ENCODE assay signal across 8 mouse cellular contexts in the genomic region with DNA sequence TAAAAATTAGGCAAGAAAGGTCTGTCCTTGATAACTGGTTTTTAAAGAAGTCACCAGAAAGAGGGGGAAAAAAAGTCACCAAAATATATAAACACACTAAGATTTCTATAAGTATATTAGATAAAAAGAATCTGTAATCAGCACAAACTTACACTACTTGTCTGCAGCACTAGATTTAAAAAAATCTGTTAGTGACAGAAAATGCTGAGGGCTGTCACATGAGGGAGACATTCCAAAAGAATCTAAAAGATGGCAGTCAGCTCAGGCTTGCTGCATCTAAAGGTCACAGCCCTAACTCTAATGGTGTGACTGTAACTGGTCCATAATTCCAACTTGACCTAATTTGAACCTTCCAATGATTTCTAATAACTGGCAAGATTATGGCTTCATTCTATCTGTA. TPM values are rescaled to one million over a fixed set of nuclear protein-coding genes. Genes with fewer than 3 reads are reported as not detected.
DNase-seq lines count a peak whose midpoint lies in the region; ATAC-seq lines count a peak whose summit lies in the region.

No protein-coding gene starts in this region.

- no peak for DNase-seq in heart, adult 18-20 months
- DNase-seq in 3T3-L1 (ENCODE audit: low read depth, low spot score) = peak; percentile 40
- no peak for DNase-seq in forebrain, embryonic 14.5 days (ENCODE audit: low spot score)
- DNase-seq in embryo, embryonic 10.5 days (ENCODE audit: low spot score) = no peak
- no peak for DNase-seq in adrenal gland, postnatal 36 days

- H3K27me3 ChIP-seq in heart, embryonic 12.5 days (replicated peaks) = no peaks in the 10 kb centered on the region
- H3K27me3 ChIP-seq in forebrain, embryonic 14.5 days (replicated peaks; ENCODE audit: control insufficient read depth, insufficient read depth, low read length) = no peaks in the 10 kb centered on the region
- no peaks in the 10 kb centered on the region for H3K27me3 ChIP-seq in liver, embryonic 16.5 days (ENCODE audit: control insufficient read depth, insufficient read depth, low read depth, low read length)

- no peaks in the 10 kb centered on the region for H3K9me3 ChIP-seq in heart, embryonic 12.5 days (replicated peaks)
- H3K9me3 ChIP-seq in forebrain, embryonic 14.5 days (replicated peaks; ENCODE audit: control insufficient read depth, low read length) = no peaks in the 10 kb centered on the region
- no peaks in the 10 kb centered on the region for H3K9me3 ChIP-seq in liver, embryonic 16.5 days (replicated peaks; ENCODE audit: control insufficient read depth, low read length)

- peak overlapping the region; percentile 29 for H3K4me3 ChIP-seq in heart, embryonic 12.5 days
- H3K4me3 ChIP-seq in forebrain, embryonic 14.5 days (ENCODE audit: low read depth, low read length) = no peak overlapping the region
- peak overlapping the region; percentile 98 for H3K4me3 ChIP-seq in liver, embryonic 16.5 days (ENCODE audit: low read depth, low read length)

- H3K4me2 ChIP-seq in heart, embryonic 12.5 days = peak overlapping the region; percentile 52
- H3K4me2 ChIP-seq in forebrain, embryonic 14.5 days (ENCODE audit: low read length) = peak overlapping the region; percentile 95
- H3K4me2 ChIP-seq in liver, embryonic 16.5 days (ENCODE audit: low read depth, low read length) = peak overlapping the region; percentile 64

- H3K4me1 ChIP-seq in heart, embryonic 12.5 days (replicated peaks) = peaks cover 54% of the 10 kb centered on the region
- H3K4me1 ChIP-seq in forebrain, embryonic 14.5 days (ENCODE audit: control insufficient read depth, insufficient read depth, low read length) = peaks cover 21% of the 10 kb centered on the region
- H3K4me1 ChIP-seq in liver, embryonic 16.5 days (ENCODE audit: control insufficient read depth, low read depth, low read length) = peaks cover 47% of the 10 kb centered on the region

- ATAC-seq in heart, embryonic 12.5 days (ENCODE audit: insufficient number of reproducible peaks, low FRiP score) = no peak
- no peak for ATAC-seq in forebrain, embryonic 14.5 days
- ATAC-seq in liver, embryonic 16.5 days (ENCODE audit: low read depth) = no peak
- ATAC-seq in granulocyte monocyte progenitor cell, adult 5-6 weeks (replicated peaks; ENCODE audit: poor library complexity, severe bottlenecking) = no peak

- no peak overlapping the region for H3K27ac ChIP-seq in heart, embryonic 12.5 days (ENCODE audit: poor library complexity, severe bottlenecking)
- no peak overlapping the region for H3K27ac ChIP-seq in forebrain, embryonic 14.5 days (ENCODE audit: low read depth, low read length)
- H3K27ac ChIP-seq in liver, embryonic 16.5 days (ENCODE audit: low read length) = peak overlapping the region; percentile 99

- peaks cover 11% of the 10 kb centered on the region for H3K36me3 ChIP-seq in heart, embryonic 12.5 days
- peaks cover 1% of the 10 kb centered on the region for H3K36me3 ChIP-seq in forebrain, embryonic 14.5 days (ENCODE audit: control insufficient read depth, insufficient read depth, low read length)
- H3K36me3 ChIP-seq in liver, embryonic 16.5 days (ENCODE audit: control insufficient read depth, insufficient read depth) = peaks cover 8% of the 10 kb centered on the region

- no peak overlapping the region for H3K9ac ChIP-seq in heart, embryonic 12.5 days
- peak overlapping the region; percentile 89 for H3K9ac ChIP-seq in forebrain, embryonic 14.5 days (ENCODE audit: low read length)
- peak overlapping the region; percentile 99 for H3K9ac ChIP-seq in liver, embryonic 16.5 days (ENCODE audit: low read depth, low read length)

RNA-seq across cellular contexts. Expression of gene Fam104a, which starts 2.0 kb away (rescaled TPM):
- 53.0 and 53.3 TPM in 2 replicates for polyA plus RNA-seq in heart, embryonic 12.5 days (2016; fragmentation: Nextera tagmentation; extraction: Ambion mirVana)
- 10 to 100 TPM; 16.0 to 16.7 TPM for total RNA-seq in heart, adult 18-20 months (2021)
- polyA plus RNA-seq in forebrain, embryonic 14.5 days (2014; fragmentation: Nextera tagmentation; extraction: Ambion mirVana) = 53.2 and 53.7 TPM in 2 replicates
- 38.9 and 39.2 TPM in 2 replicates for polyA plus RNA-seq in liver, embryonic 16.5 days (2015; fragmentation: Nextera tagmentation; extraction: Ambion mirVana)
- 10 to 100 TPM; 32.0 to 39.7 TPM for total RNA-seq in adrenal gland, postnatal 36 days (2021)
- total RNA-seq in granulocyte monocyte progenitor cell, adult 5-6 weeks (2014; fragmentation: Nextera tagmentation) = 14.4 and 15.6 TPM in 2 replicates
- 17.6 and 25.0 TPM in 2 replicates for total RNA-seq in granulocyte monocyte progenitor cell, adult 5-6 weeks (2017)

RNA-seq across cellular contexts. Expression of gene D11Wsu47e, which starts 2.2 kb away (rescaled TPM):
- 19.0 and 20.7 TPM in 2 replicates for polyA plus RNA-seq in heart, embryonic 12.5 days (2016; fragmentation: Nextera tagmentation; extraction: Ambion mirVana)
- 1 to 10 TPM; 7.0 to 7.8 TPM for total RNA-seq in heart, adult 18-20 months (2021)
- polyA plus RNA-seq in forebrain, embryonic 14.5 days (2014; fragmentation: Nextera tagmentation; extraction: Ambion mirVana) = 27.0 and 28.4 TPM in 2 replicates
- polyA plus RNA-seq in liver, embryonic 16.5 days (2015; fragmentation: Nextera tagmentation; extraction: Ambion mirVana) = 7.6 and 7.8 TPM in 2 replicates
- total RNA-seq in adrenal gland, postnatal 36 days (2021) = 10 to 100 TPM; 13.4 to 18.7 TPM
- total RNA-seq in granulocyte monocyte progenitor cell, adult 5-6 weeks (2014; fragmentation: Nextera tagmentation) = 10.4 and 28.3 TPM in 2 replicates
- total RNA-seq in granulocyte monocyte progenitor cell, adult 5-6 weeks (2017) = 6.4 and 19.0 TPM in 2 replicates

RNA-seq across cellular contexts. Expression of gene Cpsf4l, which starts 27.8 kb away (rescaled TPM):
- polyA plus RNA-seq in heart, embryonic 12.5 days (2016; fragmentation: Nextera tagmentation; extraction: Ambion mirVana) = not detected in 2 replicates
- total RNA-seq in heart, adult 18-20 months (2021) = not detected
- not detected in 2 replicates for polyA plus RNA-seq in forebrain, embryonic 14.5 days (2014; fragmentation: Nextera tagmentation; extraction: Ambion mirVana)
- 0.18 TPM in 1 of 2 replicates, not detected in the other for polyA plus RNA-seq in liver, embryonic 16.5 days (2015; fragmentation: Nextera tagmentation; extraction: Ambion mirVana)
- total RNA-seq in adrenal gland, postnatal 36 days (2021) = under 1 TPM; 0.23 to 0.76 TPM
- not detected in 2 replicates for total RNA-seq in granulocyte monocyte progenitor cell, adult 5-6 weeks (2014; fragmentation: Nextera tagmentation)
- total RNA-seq in granulocyte monocyte progenitor cell, adult 5-6 weeks (2017) = not detected in 2 replicates

RNA-seq across cellular contexts. Expression of gene Slc39a11, which starts 32.1 kb away (rescaled TPM):
- polyA plus RNA-seq in heart, embryonic 12.5 days (2016; fragmentation: Nextera tagmentation; extraction: Ambion mirVana) = 19.0 and 22.4 TPM in 2 replicates
- 1 to 10 TPM; 3.3 to 4.8 TPM for total RNA-seq in heart, adult 18-20 months (2021)
- 29.5 and 32.4 TPM in 2 replicates for polyA plus RNA-seq in forebrain, embryonic 14.5 days (2014; fragmentation: Nextera tagmentation; extraction: Ambion mirVana)
- polyA plus RNA-seq in liver, embryonic 16.5 days (2015; fragmentation: Nextera tagmentation; extraction: Ambion mirVana) = 13.4 and 14.1 TPM in 2 replicates
- 10 to 100 TPM; 27.4 to 27.7 TPM for total RNA-seq in adrenal gland, postnatal 36 days (2021)
- total RNA-seq in granulocyte monocyte progenitor cell, adult 5-6 weeks (2014; fragmentation: Nextera tagmentation) = 24.8 and 37.0 TPM in 2 replicates
- total RNA-seq in granulocyte monocyte progenitor cell, adult 5-6 weeks (2017) = 30.5 and 36.9 TPM in 2 replicates

RNA-seq across cellular contexts. Expression of gene Cog1, which starts 33.0 kb away (rescaled TPM):
- 20.9 and 21.7 TPM in 2 replicates for polyA plus RNA-seq in heart, embryonic 12.5 days (2016; fragmentation: Nextera tagmentation; extraction: Ambion mirVana)
- 10 to 100 TPM; 17.3 to 19.8 TPM for total RNA-seq in heart, adult 18-20 months (2021)
- 28.8 and 33.9 TPM in 2 replicates for polyA plus RNA-seq in forebrain, embryonic 14.5 days (2014; fragmentation: Nextera tagmentation; extraction: Ambion mirVana)
- 10.7 and 11.0 TPM in 2 replicates for polyA plus RNA-seq in liver, embryonic 16.5 days (2015; fragmentation: Nextera tagmentation; extraction: Ambion mirVana)
- total RNA-seq in adrenal gland, postnatal 36 days (2021) = 10 to 100 TPM; 35.4 to 39.5 TPM
- 39.1 and 63.6 TPM in 2 replicates for total RNA-seq in granulocyte monocyte progenitor cell, adult 5-6 weeks (2014; fragmentation: Nextera tagmentation)
- 11.3 and 22.8 TPM in 2 replicates for total RNA-seq in granulocyte monocyte progenitor cell, adult 5-6 weeks (2017)
